ENCODE assay signal across 11 mouse cellular contexts in genomic region chr17:26510146-26511045, GRCm38 (mm10). TPM values are rescaled to one million over a fixed set of nuclear protein-coding genes. Genes with fewer than 3 reads are reported as not detected.
A peak's percentile ranks its signal among the peaks of the same experiment; 100 is the strongest.
DNase-seq lines count a peak whose midpoint lies in the region; ATAC-seq and TF ChIP-seq lines count a peak whose summit lies in the region.
"Had no signal": no experiment of that assay in that cellular context is flagged by ENCODE, and none has a peak within 500 bp of the region (broad histone marks: within the 10 kb centered on the region; RNA-seq: fewer than 3 reads in every experiment).

No protein-coding gene starts in this region.

- no peak for DNase-seq in embryonic facial prominence, embryonic 10.5 days (ENCODE audit: low spot score)
- no peak for DNase-seq in spleen, adult 12 weeks (ENCODE audit: low spot score)
- DNase-seq: cerebellum, postnatal 14 days had no signal

- H3K9me3 ChIP-seq in embryonic facial prominence, embryonic 13.5 days = no peaks in the 10 kb centered on the region
- H3K9me3 ChIP-seq in embryonic facial prominence, embryonic 10.5 days = no peaks in the 10 kb centered on the region
- no peaks in the 10 kb centered on the region for H3K9me3 ChIP-seq in intestine, embryonic 16.5 days (ENCODE audit: control insufficient read depth, low read length)
- no peaks in the 10 kb centered on the region for H3K9me3 ChIP-seq in intestine, embryonic 15.5 days
- no peaks in the 10 kb centered on the region for H3K9me3 ChIP-seq in embryonic facial prominence, embryonic 15.5 days (replicated peaks)
- no peaks in the 10 kb centered on the region for H3K9me3 ChIP-seq in kidney, embryonic 14.5 days (ENCODE audit: control insufficient read depth, low read length)
- H3K9me3 ChIP-seq: midbrain, embryonic 13.5 days had no signal

- no peaks in the 10 kb centered on the region for H3K27me3 ChIP-seq in embryonic facial prominence, embryonic 13.5 days
- peaks cover 21% of the 10 kb centered on the region for H3K27me3 ChIP-seq in embryonic facial prominence, embryonic 10.5 days (replicated peaks; ENCODE audit: low read depth, poor library complexity, severe bottlenecking)
- H3K27me3 ChIP-seq in intestine, embryonic 16.5 days (replicated peaks; ENCODE audit: control insufficient read depth, insufficient read depth, low read length) = no peaks in the 10 kb centered on the region
- H3K27me3 ChIP-seq in intestine, embryonic 15.5 days (replicated peaks) = no peaks in the 10 kb centered on the region
- H3K27me3 ChIP-seq in embryonic facial prominence, embryonic 15.5 days = no peaks in the 10 kb centered on the region
- no peaks in the 10 kb centered on the region for H3K27me3 ChIP-seq in small intestine, adult 2 months (ENCODE audit: control insufficient read depth, insufficient read depth, low read length)
- no peaks in the 10 kb centered on the region for H3K27me3 ChIP-seq in kidney, embryonic 14.5 days (ENCODE audit: control insufficient read depth, insufficient read depth, low read length)
- H3K27me3 ChIP-seq: midbrain, embryonic 13.5 days had no signal

- 72% methylated on average over 15 of the region's 15 CpGs for WGBS in embryonic facial prominence, embryonic 13.5 days
- WGBS in embryonic facial prominence, embryonic 10.5 days = 74% methylated on average over 15 of the region's 15 CpGs
- WGBS in intestine, embryonic 16.5 days = 81% methylated on average over 15 of the region's 15 CpGs
- 77% methylated on average over 15 of the region's 15 CpGs for WGBS in intestine, embryonic 15.5 days
- WGBS in embryonic facial prominence, embryonic 15.5 days = 69% methylated on average over 15 of the region's 15 CpGs
- WGBS in small intestine, adult 2 months = 83% methylated on average over 15 of the region's 15 CpGs
- WGBS in kidney, embryonic 14.5 days = 84% methylated on average over 15 of the region's 15 CpGs

- no peak overlapping the region for H3K9ac ChIP-seq in embryonic facial prominence, embryonic 13.5 days
- no peak overlapping the region for H3K9ac ChIP-seq in intestine, embryonic 16.5 days (ENCODE audit: low read depth, low read length)
- H3K9ac ChIP-seq in intestine, embryonic 15.5 days = no peak overlapping the region
- no peak overlapping the region for H3K9ac ChIP-seq in embryonic facial prominence, embryonic 15.5 days
- H3K9ac ChIP-seq in kidney, embryonic 14.5 days (ENCODE audit: low read depth, low read length) = no peak overlapping the region
- H3K9ac ChIP-seq: hindbrain, embryonic 14.5 days; midbrain, embryonic 13.5 days had no signal

- H3K4me3 ChIP-seq in embryonic facial prominence, embryonic 13.5 days = no peak overlapping the region
- no peak overlapping the region for H3K4me3 ChIP-seq in embryonic facial prominence, embryonic 10.5 days
- no peak overlapping the region for H3K4me3 ChIP-seq in intestine, embryonic 16.5 days (ENCODE audit: low read length)
- no peak overlapping the region for H3K4me3 ChIP-seq in intestine, embryonic 15.5 days (replicated peaks)
- no peak overlapping the region for H3K4me3 ChIP-seq in embryonic facial prominence, embryonic 15.5 days (replicated peaks)
- H3K4me3 ChIP-seq in small intestine, adult 2 months (ENCODE audit: low read depth, low read length) = no peak overlapping the region
- H3K4me3 ChIP-seq in kidney, embryonic 14.5 days (ENCODE audit: low read length) = no peak overlapping the region
- H3K4me3 ChIP-seq: midbrain, embryonic 13.5 days had no signal

- no peak for TF ChIP-seq CTCF in small intestine, adult 2 months (IDR thresholded peaks at IDR 0.05; ENCODE audit: extremely low read depth, insufficient read length, insufficient replicate concordance, low read depth, low read length)

- ATAC-seq in embryonic facial prominence, embryonic 13.5 days (ENCODE audit: insufficient number of reproducible peaks, insufficient read depth, low FRiP score, low TSS enrichment, low read depth) = no peak
- no peak for ATAC-seq in intestine, embryonic 16.5 days
- ATAC-seq in intestine, embryonic 15.5 days = no peak
- ATAC-seq in embryonic facial prominence, embryonic 15.5 days (ENCODE audit: insufficient number of reproducible peaks, low FRiP score, low TSS enrichment, low read depth) = no peak
- no peak for ATAC-seq in kidney, embryonic 14.5 days (ENCODE audit: low FRiP score, low TSS enrichment)
- ATAC-seq: midbrain, embryonic 13.5 days had no signal

- peaks cover 33% of the 10 kb centered on the region for H3K4me1 ChIP-seq in embryonic facial prominence, embryonic 13.5 days
- H3K4me1 ChIP-seq in embryonic facial prominence, embryonic 10.5 days = peaks cover 32% of the 10 kb centered on the region
- H3K4me1 ChIP-seq in intestine, embryonic 16.5 days (ENCODE audit: control insufficient read depth, insufficient read depth, low read length) = peaks cover 31% of the 10 kb centered on the region
- H3K4me1 ChIP-seq in intestine, embryonic 15.5 days (replicated peaks) = peaks cover 25% of the 10 kb centered on the region
- H3K4me1 ChIP-seq in embryonic facial prominence, embryonic 15.5 days = peaks cover 40% of the 10 kb centered on the region
- peaks cover 19% of the 10 kb centered on the region; the same call in 1 of the 2 replicates for H3K4me1 ChIP-seq in small intestine, adult 2 months (ENCODE audit: control insufficient read depth, insufficient read depth, insufficient read length, low read length)
- peaks cover 18% of the 10 kb centered on the region for H3K4me1 ChIP-seq in kidney, embryonic 14.5 days (ENCODE audit: control insufficient read depth, insufficient read depth, low read length)

- H3K4me2 ChIP-seq in embryonic facial prominence, embryonic 13.5 days = no peak overlapping the region
- no peak overlapping the region for H3K4me2 ChIP-seq in intestine, embryonic 16.5 days (ENCODE audit: low read depth, low read length)
- no peak overlapping the region for H3K4me2 ChIP-seq in intestine, embryonic 15.5 days (replicated peaks)
- no peak overlapping the region for H3K4me2 ChIP-seq in embryonic facial prominence, embryonic 15.5 days (replicated peaks)
- H3K4me2 ChIP-seq in kidney, embryonic 14.5 days (replicated peaks; ENCODE audit: low read depth, low read length) = no peak overlapping the region
- H3K4me2 ChIP-seq: hindbrain, embryonic 14.5 days had no signal

- H3K36me3 ChIP-seq in embryonic facial prominence, embryonic 13.5 days = peaks cover 10% of the 10 kb centered on the region
- peaks cover 16% of the 10 kb centered on the region for H3K36me3 ChIP-seq in embryonic facial prominence, embryonic 10.5 days (replicated peaks)
- H3K36me3 ChIP-seq in intestine, embryonic 16.5 days (ENCODE audit: control insufficient read depth, insufficient read depth, low read length) = no peaks in the 10 kb centered on the region
- H3K36me3 ChIP-seq in intestine, embryonic 15.5 days = no peaks in the 10 kb centered on the region
- peaks cover 6% of the 10 kb centered on the region; the same call in 1 of the 2 replicates for H3K36me3 ChIP-seq in embryonic facial prominence, embryonic 15.5 days
- H3K36me3 ChIP-seq in small intestine, adult 2 months (ENCODE audit: control insufficient read depth, insufficient read depth, low read length) = peaks cover 13% of the 10 kb centered on the region
- peaks cover 9% of the 10 kb centered on the region for H3K36me3 ChIP-seq in kidney, embryonic 14.5 days (ENCODE audit: control insufficient read depth, insufficient read depth, low read length)

- TF ChIP-seq POLR2A in small intestine, adult 2 months (IDR thresholded peaks at IDR 0.05; ENCODE audit: low read depth, low read length) = no peak

- peak overlapping the region; percentile 60; the same call in 1 of the 2 replicates for H3K27ac ChIP-seq in embryonic facial prominence, embryonic 13.5 days
- no peak overlapping the region for H3K27ac ChIP-seq in embryonic facial prominence, embryonic 10.5 days (replicated peaks)
- H3K27ac ChIP-seq in intestine, embryonic 16.5 days (ENCODE audit: low read length) = 0 out of 2 replicates have a peak overlapping the region, but pooled peaks have one; percentile 48
- no peak overlapping the region for H3K27ac ChIP-seq in intestine, embryonic 15.5 days
- peak overlapping the region; percentile 71; the same call in 1 of the 2 replicates for H3K27ac ChIP-seq in embryonic facial prominence, embryonic 15.5 days (replicated peaks)
- 0 out of 2 replicates have a peak overlapping the region, but pooled peaks have one; percentile 1 for H3K27ac ChIP-seq in small intestine, adult 2 months (ENCODE audit: insufficient read depth, low read depth, low read length)
- H3K27ac ChIP-seq in kidney, embryonic 14.5 days (ENCODE audit: low read depth, low read length) = no peak overlapping the region
- H3K27ac ChIP-seq: hindbrain, embryonic 14.5 days; midbrain, embryonic 13.5 days had no signal

RNA-seq across cellular contexts. Expression of gene Ergic1, which starts 50.9 kb away (rescaled TPM):
- 120 and 121 TPM in 2 replicates for polyA plus RNA-seq in embryonic facial prominence, embryonic 13.5 days (2015; fragmentation: Nextera tagmentation; extraction: Ambion mirVana)
- 107 and 109 TPM in 2 replicates for polyA plus RNA-seq in embryonic facial prominence, embryonic 10.5 days (2016; fragmentation: Nextera tagmentation; extraction: Ambion mirVana)
- 88.6 and 91.2 TPM in 2 replicates for polyA plus RNA-seq in intestine, embryonic 16.5 days (2015; fragmentation: Nextera tagmentation; extraction: Ambion mirVana)
- polyA plus RNA-seq in intestine, embryonic 15.5 days (2015; fragmentation: Nextera tagmentation; extraction: Ambion mirVana) = 97.0 and 100 TPM in 2 replicates
- polyA plus RNA-seq in embryonic facial prominence, embryonic 15.5 days (2015; fragmentation: Nextera tagmentation; extraction: Ambion mirVana) = 114 and 118 TPM in 2 replicates
- 64.7 and 68.6 TPM in 2 replicates for polyA plus RNA-seq in small intestine, adult 2 months (2012; rRNA removed)
- 141 and 150 TPM in 2 replicates for polyA plus RNA-seq in kidney, embryonic 14.5 days (2014; fragmentation: Nextera tagmentation; extraction: Ambion mirVana)

RNA-seq across cellular contexts. Expression of gene Dusp1, which starts 51.5 kb away (rescaled TPM):
- polyA plus RNA-seq in embryonic facial prominence, embryonic 13.5 days (2015; fragmentation: Nextera tagmentation; extraction: Ambion mirVana) = 13.2 and 15.4 TPM in 2 replicates
- polyA plus RNA-seq in embryonic facial prominence, embryonic 10.5 days (2016; fragmentation: Nextera tagmentation; extraction: Ambion mirVana) = 22.5 and 23.3 TPM in 2 replicates
- 12.2 and 14.4 TPM in 2 replicates for polyA plus RNA-seq in intestine, embryonic 16.5 days (2015; fragmentation: Nextera tagmentation; extraction: Ambion mirVana)
- polyA plus RNA-seq in intestine, embryonic 15.5 days (2015; fragmentation: Nextera tagmentation; extraction: Ambion mirVana) = 14.3 and 15.1 TPM in 2 replicates
- polyA plus RNA-seq in embryonic facial prominence, embryonic 15.5 days (2015; fragmentation: Nextera tagmentation; extraction: Ambion mirVana) = 28.4 and 33.3 TPM in 2 replicates
- 28.1 and 33.5 TPM in 2 replicates for polyA plus RNA-seq in small intestine, adult 2 months (2012; rRNA removed)
- polyA plus RNA-seq in kidney, embryonic 14.5 days (2014; fragmentation: Nextera tagmentation; extraction: Ambion mirVana) = 19.3 and 19.8 TPM in 2 replicates

Comparison
In these comparisons a context has a peak if more than half of its experiments do, and no peak if none do; other contexts are left out.
1. H3K27ac ChIP-seq: peak in embryonic facial prominence, embryonic 13.5 days (single experiment), intestine, embryonic 16.5 days (single experiment), embryonic facial prominence, embryonic 15.5 days (single experiment) and small intestine, adult 2 months (single experiment); none in embryonic facial prominence, embryonic 10.5 days (single experiment), intestine, embryonic 15.5 days (single experiment) and kidney, embryonic 14.5 days (single experiment).